Mouse (Mus musculus) hindbrain, embryonic 16.5 days (tissue): Measurements from ENCODE around the gene Cx3cl1. TPM values are rescaled to one million over a fixed set of nuclear protein-coding genes. Genes with fewer than 3 reads are reported as not detected.

ENCODE experiments used
- ATAC-seq: fragments of 200-750 bp; cut with Nextera tagmentation; 2 replicates; pipeline ENCODE4 v1.8.0; 2017; ENCODE audit warnings: moderate TSS enrichment, moderate library complexity
- H3K27ac ChIP-seq: fragments of 300-500 bp; sonication (generic); 2 replicates; pipeline ENCODE4 v1.5.1; 2014; ENCODE audit warnings: low read depth, mild to moderate bottlenecking, control low read depth, low read length, moderate library complexity
- H3K27me3 ChIP-seq: fragments of 300-500 bp; sonication (generic); replicated peaks from 2 replicates; pipeline ENCODE4 v1.6.1; 2014; ENCODE audit warnings: low read length; ENCODE audit not compliant: control insufficient read depth, insufficient read depth
- H3K36me3 ChIP-seq: fragments of 300-500 bp; sonication (generic); 2 replicates; pipeline ENCODE4 v1.6.1; 2014; ENCODE audit warnings: mild to moderate bottlenecking, low read length, moderate library complexity, mixed read lengths; ENCODE audit not compliant: control insufficient read depth, insufficient read depth
- H3K4me1 ChIP-seq: fragments of 300-500 bp; sonication (generic); 2 replicates; pipeline ENCODE4 v1.6.1; 2014; ENCODE audit warnings: low read depth, low read length; ENCODE audit not compliant: control insufficient read depth, insufficient read depth
- H3K4me2 ChIP-seq: fragments of 300-500 bp; sonication (generic); 2 replicates; pipeline ENCODE4 v1.6.1; 2014; ENCODE audit warnings: mild to moderate bottlenecking, low read length, control low read depth, moderate library complexity
- H3K4me3 ChIP-seq: fragments of 300-500 bp; sonication (generic); 2 replicates; pipeline ENCODE4 v1.5.1; 2014; ENCODE audit warnings: mild to moderate bottlenecking, low read length, control low read depth, moderate library complexity
- H3K9ac ChIP-seq: fragments of 300-500 bp; sonication (generic); 2 replicates; pipeline ENCODE4 v1.6.1; 2014; ENCODE audit warnings: low read depth, mild to moderate bottlenecking, control low read depth, low read length, moderate library complexity
- H3K9me3 ChIP-seq: fragments of 300-500 bp; sonication (generic); 2 replicates; pipeline ENCODE4 v1.6.1; 2014; ENCODE audit warnings: mild to moderate bottlenecking, low read length, moderate library complexity; ENCODE audit not compliant: control insufficient read depth
- WGBS: fragments of 180-500 bp; shearing (Covaris S2); extraction: QIAGEN DNeasy Blood & Tissue Kit; methylation state at CpG from one replicate; pipeline ENCODE4 v1.1.7; 2014; 5-methylcytosine and 5-hydroxymethylcytosine counted together
- polyA plus RNA-seq: library from polyadenylated mRNA; unstranded; fragments of >200 nt; fragmentation: Nextera tagmentation; extraction: Ambion mirVana; gene quantifications from 2 replicates; pipeline ENCODE4 v1.2.1, GENCODE M21; 2015

Cx3cl1 gene
- polyA plus RNA-seq, 1 experiment from 2014 or later = 62.0 TPM

DNA sequence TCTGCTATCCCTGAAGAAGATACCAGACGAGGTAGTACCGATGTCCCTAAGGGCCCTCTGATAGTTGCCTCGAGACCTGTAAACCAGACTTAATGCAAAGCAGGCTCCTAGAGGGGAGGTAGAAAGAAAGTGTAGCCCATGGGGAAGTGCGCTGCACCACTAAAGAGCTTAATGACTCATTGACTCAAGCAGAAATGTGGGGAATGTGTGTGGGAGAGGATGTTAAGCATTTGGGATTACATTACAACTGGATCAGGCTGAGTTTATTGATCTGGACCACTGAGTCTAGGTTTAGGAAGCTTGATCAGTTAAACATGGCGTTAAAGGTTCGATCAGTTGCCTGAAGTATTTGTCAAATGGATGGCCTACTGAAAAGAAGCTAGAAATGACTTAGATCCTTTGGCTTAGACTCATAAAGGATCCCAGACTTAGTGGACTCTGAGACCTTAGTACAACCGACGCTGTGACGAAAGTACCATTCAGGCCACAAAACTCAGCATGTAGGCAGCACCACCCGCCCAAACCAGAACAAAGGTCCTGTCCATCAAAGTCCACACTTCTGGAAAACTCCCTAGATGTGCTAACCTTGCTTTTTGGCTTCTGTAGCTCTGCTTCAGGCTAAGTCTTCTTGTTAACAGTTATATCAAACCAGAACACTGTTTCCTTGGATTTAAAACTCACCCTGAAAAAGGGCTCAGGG lies 17.6 kb downstream of the Cx3cl1 start:
- Histone ChIP-seq H3K27me3 (no peaks in the 10 kb centered on the region), H3K27ac (no peak overlapping the region), H3K9me3 (no peaks in the 10 kb centered on the region), H3K4me3 (no peak overlapping the region), H3K9ac (no peak overlapping the region), H3K4me1 (no peaks in the 10 kb centered on the region), H3K4me2 (no peak overlapping the region), H3K36me3 (no peaks in the 10 kb centered on the region)
- no peak for ATAC-seq
- 58% methylated on average over 10 of the region's 10 CpGs for WGBS

DNA sequence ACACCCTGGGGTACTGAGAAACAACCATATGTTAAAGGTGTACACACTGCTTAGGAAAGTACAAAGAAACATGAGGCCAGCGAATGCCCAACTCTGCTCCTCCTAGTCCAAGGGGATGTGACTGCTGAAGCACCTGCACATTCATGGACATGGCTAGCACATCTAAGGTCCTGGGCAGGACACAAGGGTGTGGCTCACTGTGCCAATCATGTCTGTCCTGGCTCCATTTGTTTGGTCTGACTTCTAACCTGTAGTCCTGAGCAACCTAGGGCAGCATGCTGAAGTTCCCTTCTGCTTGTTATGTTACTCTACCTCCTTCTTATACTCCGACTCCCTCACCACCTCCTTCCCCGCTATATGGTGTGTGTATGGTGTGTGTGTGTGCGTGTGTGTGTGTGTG lies 22.6 kb downstream of the Cx3cl1 start:
- Histone ChIP-seq H3K4me1 (no peaks in the 10 kb centered on the region), H3K27ac (no peak overlapping the region), H3K4me3 (no peak overlapping the region), H3K9ac (no peak overlapping the region), H3K9me3 (no peaks in the 10 kb centered on the region), H3K4me2 (no peak overlapping the region), H3K36me3 (no peaks in the 10 kb centered on the region), H3K27me3 (no peaks in the 10 kb centered on the region)
- no peak for ATAC-seq
- WGBS = 92% methylated on average over 4 of the region's 4 CpGs

DNA sequence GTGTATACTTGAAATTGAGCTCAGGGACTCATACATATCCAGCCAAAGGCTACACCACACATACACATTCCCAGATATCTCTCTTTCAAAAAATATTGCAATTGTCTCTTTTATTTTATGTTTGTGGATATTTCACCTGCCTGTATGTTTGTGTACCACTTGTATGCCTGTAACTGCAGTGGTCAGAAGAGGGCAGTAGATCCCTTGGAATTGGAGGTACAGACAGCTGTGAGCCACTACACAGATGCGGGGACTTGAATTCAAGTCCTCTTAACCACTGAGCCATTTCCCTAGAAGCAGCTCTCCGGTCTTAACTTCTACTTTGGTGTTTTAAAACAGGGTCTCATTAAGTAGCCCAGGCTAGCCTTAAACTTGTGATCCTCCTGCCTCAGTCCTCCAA lies 23.0 kb downstream of the Cx3cl1 start:
- H3K27me3 ChIP-seq = no peaks in the 10 kb centered on the region
- no peak overlapping the region for H3K9ac ChIP-seq
- no peak overlapping the region for H3K4me2 ChIP-seq
- no peak for ATAC-seq
- H3K9me3 ChIP-seq = no peaks in the 10 kb centered on the region
- no peaks in the 10 kb centered on the region for H3K4me1 ChIP-seq
- WGBS = 96% methylated on average over 2 of the region's 2 CpGs
- H3K4me3 ChIP-seq = no peak overlapping the region
- no peak overlapping the region for H3K27ac ChIP-seq
- no peaks in the 10 kb centered on the region for H3K36me3 ChIP-seq

DNA sequence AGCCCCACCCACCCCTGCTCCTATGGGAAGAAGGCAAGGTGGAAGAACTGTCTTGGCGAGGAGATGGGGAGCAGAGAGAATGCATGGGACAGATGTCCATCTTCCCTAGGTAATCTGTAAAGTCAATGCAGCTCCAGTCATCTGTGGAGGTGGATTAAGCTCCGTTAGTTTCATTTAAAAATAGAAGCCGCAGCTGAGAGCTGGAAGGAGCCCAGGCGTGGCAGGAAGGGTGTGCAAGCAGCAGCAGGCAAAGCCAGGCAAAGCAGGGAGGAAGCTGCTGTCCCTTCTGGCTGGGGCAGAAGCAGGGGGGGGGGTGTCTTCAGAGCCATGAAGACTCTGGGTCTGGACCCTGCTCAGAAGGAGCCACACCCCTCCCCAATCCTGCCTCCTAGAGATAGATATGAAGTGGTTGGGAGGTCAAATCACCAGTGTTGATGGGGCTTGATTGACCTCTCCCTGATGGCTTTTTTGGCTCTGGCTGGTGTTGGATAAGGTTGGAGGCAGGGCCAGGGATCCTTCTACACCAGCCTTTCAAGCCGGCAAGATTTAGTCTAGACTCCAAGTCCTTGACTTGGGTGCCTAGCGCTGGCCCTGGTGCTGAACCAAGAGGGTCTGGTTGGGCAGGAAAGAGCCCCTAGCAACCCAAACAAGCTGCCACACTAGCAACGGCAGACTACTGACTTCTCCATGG lies 28.6 kb downstream of the Cx3cl1 start:
- Histone ChIP-seq H3K4me1 (no peaks in the 10 kb centered on the region), H3K4me2 (no peak overlapping the region), H3K9me3 (no peaks in the 10 kb centered on the region), H3K36me3 (no peaks in the 10 kb centered on the region), H3K4me3 (no peak overlapping the region), H3K27ac (no peak overlapping the region), H3K9ac (no peak overlapping the region), H3K27me3 (no peaks in the 10 kb centered on the region)
- no peak for ATAC-seq
- 68% methylated on average over 7 of the region's 7 CpGs for WGBS

DNA sequence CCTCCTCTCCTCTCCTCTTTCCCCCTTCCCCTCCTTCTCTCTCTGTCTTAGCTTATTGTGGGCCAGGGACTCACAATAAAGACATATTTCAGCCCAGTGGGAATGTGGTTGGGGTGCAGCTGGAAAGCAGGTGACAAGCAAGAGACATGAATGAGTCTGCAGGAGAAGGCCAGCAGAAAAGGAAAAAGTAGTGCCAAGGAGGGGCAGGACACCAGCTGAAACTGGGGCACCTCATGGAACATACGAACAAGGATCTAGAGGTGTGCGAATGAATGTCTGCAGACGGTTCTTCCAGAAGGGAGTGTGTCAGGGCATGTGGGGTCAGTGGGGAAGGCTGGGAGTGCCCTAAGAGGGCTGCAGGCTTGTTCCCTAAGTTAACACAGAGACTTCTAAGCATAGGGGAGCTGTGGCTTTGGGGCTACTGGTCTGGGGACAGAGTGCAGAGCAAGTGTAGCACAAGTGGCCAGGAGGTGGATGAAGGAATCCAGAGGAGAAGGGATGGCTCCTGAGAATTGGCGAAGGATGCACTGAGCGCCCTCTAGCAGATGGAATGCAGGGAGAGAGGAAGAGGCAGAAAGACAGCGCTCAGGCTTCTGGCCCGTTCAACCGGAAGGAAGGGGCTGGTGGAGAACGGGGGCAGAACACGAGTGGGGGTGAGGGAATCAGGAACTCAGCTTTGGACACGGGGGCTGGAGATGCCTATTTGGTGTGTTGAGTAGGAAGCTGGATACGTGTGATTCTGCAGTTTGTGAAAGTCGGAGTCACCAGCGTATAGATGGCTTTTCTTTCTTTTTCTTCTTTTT lies 29.7 kb downstream of the Cx3cl1 start:
- WGBS = 42% methylated on average over 14 of the region's 14 CpGs
- Histone ChIP-seq H3K9me3 (no peaks in the 10 kb centered on the region), H3K27ac (no peak overlapping the region), H3K4me2 (no peak overlapping the region), H3K4me3 (no peak overlapping the region), H3K36me3 (no peaks in the 10 kb centered on the region), H3K27me3 (no peaks in the 10 kb centered on the region), H3K9ac (no peak overlapping the region), H3K4me1 (no peaks in the 10 kb centered on the region)
- no peak for ATAC-seq

DNA sequence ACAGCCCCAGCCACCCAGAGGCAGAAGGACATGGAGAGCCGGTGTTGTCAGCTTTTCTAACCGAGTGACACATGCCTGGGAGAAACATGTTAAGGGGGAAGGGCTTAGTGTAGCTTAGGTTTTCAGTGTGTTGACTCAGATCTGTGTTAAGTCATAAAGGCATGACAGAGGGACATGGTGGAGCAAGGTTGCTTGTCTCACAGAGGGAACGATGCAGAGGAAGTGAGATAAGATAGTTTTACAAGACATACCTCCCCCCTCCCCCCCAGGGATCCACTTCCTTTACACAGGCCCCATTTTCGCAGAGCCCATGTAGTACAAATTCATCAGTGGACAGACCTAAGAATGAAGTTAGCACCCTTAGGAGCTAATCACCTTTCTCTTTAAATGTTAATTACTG lies 30.6 kb downstream of the Cx3cl1 start:
- Histone ChIP-seq H3K4me2 (no peak overlapping the region), H3K4me1 (no peaks in the 10 kb centered on the region), H3K36me3 (no peaks in the 10 kb centered on the region), H3K27ac (no peak overlapping the region), H3K27me3 (no peaks in the 10 kb centered on the region), H3K9me3 (no peaks in the 10 kb centered on the region), H3K4me3 (no peak overlapping the region), H3K9ac (no peak overlapping the region)
- 81% methylated on average over 4 of the region's 4 CpGs for WGBS
- no peak for ATAC-seq

DNA sequence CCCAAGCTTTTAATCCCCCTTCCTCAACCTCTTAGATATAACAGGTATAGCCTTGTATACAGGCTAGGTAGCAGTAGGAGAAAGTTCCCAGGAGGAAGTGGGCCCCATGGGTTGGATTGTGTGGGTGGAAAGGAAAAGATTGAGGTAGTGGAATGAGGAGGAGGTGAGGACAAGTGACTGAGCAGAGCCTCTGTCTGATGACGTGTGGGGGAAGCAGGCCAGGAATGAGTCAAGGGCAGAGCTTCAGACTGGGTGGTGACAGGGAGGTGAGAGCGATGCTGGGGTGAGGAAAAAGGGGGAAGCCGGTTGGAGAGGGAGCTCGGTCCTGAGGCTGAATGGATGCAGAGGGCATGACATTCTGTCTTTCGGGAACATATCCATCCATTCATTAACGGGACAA lies 31.7 kb downstream of the Cx3cl1 start:
- no peak overlapping the region for H3K27ac ChIP-seq
- ATAC-seq = no peak
- no peak overlapping the region for H3K9ac ChIP-seq
- WGBS = 76% methylated on average over 6 of the region's 6 CpGs
- no peak overlapping the region for H3K4me3 ChIP-seq
- no peaks in the 10 kb centered on the region for H3K4me1 ChIP-seq
- H3K27me3 ChIP-seq = no peaks in the 10 kb centered on the region
- no peaks in the 10 kb centered on the region for H3K36me3 ChIP-seq
- H3K4me2 ChIP-seq = no peak overlapping the region
- H3K9me3 ChIP-seq = no peaks in the 10 kb centered on the region

DNA sequence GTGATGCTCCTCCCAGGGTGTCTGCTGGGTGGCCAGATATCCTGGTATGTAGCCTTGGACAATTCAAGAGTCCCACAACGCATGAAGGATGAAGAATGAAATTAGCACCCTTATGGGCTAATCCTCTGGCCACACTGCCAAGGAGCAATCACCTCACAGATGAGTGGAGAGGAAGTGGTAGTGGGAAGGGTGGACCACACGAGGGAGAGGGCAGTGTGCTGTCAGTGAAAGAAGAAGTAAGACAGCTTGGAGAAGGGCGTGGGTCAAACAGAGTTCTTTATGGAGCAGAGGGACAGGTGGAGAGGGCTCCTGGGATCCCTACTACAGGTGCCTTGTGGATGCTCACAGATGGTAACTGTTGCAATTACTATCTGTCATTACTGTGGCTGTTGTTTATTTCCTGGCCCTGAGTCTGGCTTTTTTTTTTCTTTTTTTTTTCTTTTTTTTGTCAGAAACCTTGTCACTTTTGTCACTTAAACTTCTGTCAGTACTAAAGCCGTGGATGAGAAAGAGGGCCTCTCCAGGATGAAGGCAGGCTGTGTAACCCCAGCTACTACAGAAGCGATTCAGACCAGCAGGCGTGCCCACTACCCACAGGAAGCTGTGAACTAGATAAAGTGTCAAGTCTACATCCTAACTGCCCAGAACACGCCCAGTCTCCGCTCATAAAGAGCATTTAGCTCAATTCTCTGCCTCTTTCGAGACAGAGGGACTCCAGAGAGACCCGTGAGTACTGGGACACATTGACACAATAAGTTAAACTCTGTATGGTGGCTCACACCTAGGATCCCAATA lies 32.9 kb downstream of the Cx3cl1 start:
- ATAC-seq = no peak
- no peak overlapping the region for H3K27ac ChIP-seq
- H3K9me3 ChIP-seq = no peaks in the 10 kb centered on the region
- H3K4me3 ChIP-seq = no peak overlapping the region
- no peaks in the 10 kb centered on the region for H3K4me1 ChIP-seq
- no peaks in the 10 kb centered on the region for H3K36me3 ChIP-seq
- no peak overlapping the region for H3K4me2 ChIP-seq
- H3K9ac ChIP-seq = no peak overlapping the region
- H3K27me3 ChIP-seq = no peaks in the 10 kb centered on the region
- 82% methylated on average over 10 of the region's 10 CpGs for WGBS

DNA sequence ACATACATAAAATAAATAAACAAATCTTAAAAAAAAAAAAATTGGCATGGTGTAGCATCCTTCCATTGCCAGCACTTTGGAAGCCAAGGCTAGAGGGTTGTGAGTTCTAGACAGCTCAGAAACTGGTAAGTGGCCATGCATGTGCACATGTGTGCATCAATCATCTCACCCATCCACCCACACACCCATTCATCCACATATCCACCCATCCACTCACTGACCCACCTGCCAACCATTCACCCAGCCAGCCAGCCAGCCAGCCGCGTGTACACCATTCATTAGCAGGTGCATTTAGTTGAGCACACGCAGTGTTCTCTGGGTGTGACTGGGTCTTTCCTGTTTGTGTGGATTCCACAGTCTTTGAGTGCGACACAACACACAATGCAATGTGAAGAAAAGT lies 34.0 kb downstream of the Cx3cl1 start:
- H3K27me3 ChIP-seq = no peaks in the 10 kb centered on the region
- H3K36me3 ChIP-seq = no peaks in the 10 kb centered on the region
- H3K9ac ChIP-seq = no peak overlapping the region
- no peak for ATAC-seq
- WGBS = 51% methylated on average over 4 of the region's 4 CpGs
- H3K4me2 ChIP-seq = no peak overlapping the region
- no peak overlapping the region for H3K27ac ChIP-seq
- H3K9me3 ChIP-seq = no peaks in the 10 kb centered on the region
- H3K4me1 ChIP-seq = no peaks in the 10 kb centered on the region
- no peak overlapping the region for H3K4me3 ChIP-seq
